Mouse (Mus musculus) bone marrow, adult 2 months (tissue): ENCODE results near the gene Zfp518a. TPM values are rescaled to one million over a fixed set of nuclear protein-coding genes. Genes with fewer than 3 reads are reported as not detected.

ENCODE experiments used
- H3K27ac ChIP-seq: fragments of 200-500 bp; 2 replicates; pipeline ENCODE4 v1.5.1; 2012; ENCODE audit warnings: low read depth, mild to moderate bottlenecking, control low read depth, inconsistent platforms, low read length; ENCODE audit not compliant: control insufficient read depth, poor library complexity, insufficient read depth
- H3K4me1 ChIP-seq: fragments of 200-500 bp; 2 replicates; pipeline ENCODE4 v1.6.1; 2011; ENCODE audit warnings: low read length; ENCODE audit not compliant: control insufficient read depth, insufficient read depth
- H3K4me3 ChIP-seq: fragments of 200-500 bp; replicated peaks from 2 replicates; pipeline ENCODE3; 2011; ENCODE audit warnings: mild to moderate bottlenecking, low read depth, low read length, control low read depth; ENCODE audit not compliant: control insufficient read depth
- CTCF ChIP-seq: fragments of 200-500 bp; IDR thresholded peaks from 2 replicates; pipeline ENCODE4 v1.5.1; 2011; ENCODE audit warnings: low read length, control low read depth; ENCODE audit not compliant: control insufficient read depth, insufficient read depth
- POLR2A ChIP-seq: fragments of 200-500 bp; IDR thresholded peaks from 2 replicates; pipeline ENCODE4 v1.6.1; 2011; ENCODE audit warnings: low read depth, mild to moderate bottlenecking, control low read depth, low read length, borderline replicate concordance; ENCODE audit not compliant: control insufficient read depth
- WGBS: fragments of 180-500 bp; shearing (Covaris S2); methylation state at CpG from one replicate; pipeline ENCODE4 v1.1.7; 2018; 5-methylcytosine and 5-hydroxymethylcytosine counted together
- polyA plus RNA-seq: library from polyadenylated mRNA; stranded (reverse); fragments of >200 nt; gene quantifications from 2 replicates; pipeline ENCODE4 v1.2.4, GENCODE M21; 2011; ENCODE audit warnings: low replicate concordance; ENCODE audit not compliant: missing spikeins, insufficient read depth, insufficient read length

Gene Zfp518a
- polyA plus RNA-seq, 1 experiment, result 2.5 TPM

DNA sequence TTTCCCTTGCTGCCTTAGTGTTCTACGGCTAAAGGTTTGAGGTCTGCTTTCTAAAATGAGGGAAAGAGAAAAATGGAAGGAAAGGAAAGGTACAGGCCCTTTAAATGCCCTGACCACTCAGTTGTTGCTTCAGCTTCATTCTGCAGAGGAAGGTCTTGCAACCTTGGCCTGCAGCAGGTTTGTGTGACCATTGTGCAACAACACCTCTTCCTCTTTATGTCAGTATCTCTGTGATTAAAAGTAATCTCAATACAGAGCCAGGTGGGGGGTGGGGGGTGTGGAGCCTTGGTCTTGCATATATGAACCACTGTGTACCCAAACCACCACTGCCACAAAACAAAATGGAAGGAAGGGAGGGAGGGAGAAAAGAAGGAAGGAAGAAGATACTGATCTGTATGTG is 5.6 kb upstream of the Zfp518a start:
- Histone ChIP-seq H3K27ac (no peak overlapping the region), H3K4me1 (no peaks in the 10 kb centered on the region; the same call in 1 of the 2 replicates), H3K4me3 (no peak overlapping the region)
- no peak for TF ChIP-seq CTCF
- no peak for TF ChIP-seq POLR2A
- 41% methylated on average over 1 of the region's 1 CpGs for WGBS

DNA sequence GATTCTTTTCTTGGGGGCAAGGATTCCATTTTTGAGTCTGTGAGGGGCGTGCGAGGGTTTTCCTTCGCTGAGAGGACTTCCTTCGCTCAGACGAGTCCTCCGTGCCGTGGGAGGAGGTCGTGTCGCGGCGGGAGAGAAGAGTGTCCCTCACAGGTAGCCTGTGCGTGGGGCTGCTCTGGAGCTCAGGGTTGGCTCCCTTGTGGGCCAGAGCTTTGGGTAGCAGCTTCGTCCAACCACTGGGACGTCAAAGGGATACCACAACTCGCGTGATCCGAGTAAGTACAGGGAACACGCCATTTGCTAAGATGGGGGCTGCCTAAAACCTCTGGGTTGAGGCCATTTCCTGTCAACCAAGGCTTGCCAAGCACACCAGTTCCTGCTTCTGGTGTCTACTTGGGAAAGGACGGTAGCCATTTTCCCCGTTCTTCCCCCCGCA is 416 bp upstream of the Zfp518a start:
- peak overlapping the region; percentile 96 for H3K27ac ChIP-seq
- TF ChIP-seq POLR2A (no peak), CTCF (no peak)
- H3K4me1 ChIP-seq, result no peaks in the 10 kb centered on the region; the same call in 1 of the 2 replicates
- H3K4me3 ChIP-seq, result peak overlapping the region; percentile 97
- whole genome bisulfite sequencing, result 67% methylated on average over 21 of the region's 21 CpGs

DNA sequence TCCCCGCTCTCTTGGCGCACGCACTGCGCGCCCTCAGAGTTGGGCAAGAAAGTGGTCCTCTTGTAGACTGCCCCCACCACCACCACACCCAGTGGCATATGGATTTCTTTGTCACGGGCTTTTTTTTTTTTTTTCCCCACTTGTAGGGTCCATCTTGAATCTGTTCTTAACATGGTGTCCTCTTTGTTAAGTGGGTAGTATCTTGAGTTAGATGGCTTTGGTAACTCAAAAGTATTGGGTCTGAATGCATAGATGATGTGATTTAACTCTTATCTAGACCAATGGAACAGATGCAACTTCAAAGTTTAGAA is 843 bp downstream of the Zfp518a start:
- peak overlapping the region; percentile 96 for H3K27ac ChIP-seq
- H3K4me1 ChIP-seq, result no peaks in the 10 kb centered on the region; the same call in 1 of the 2 replicates
- 7% methylated on average over 6 of the region's 6 CpGs for WGBS
- H3K4me3 ChIP-seq, result peak overlapping the region; percentile 97
- TF ChIP-seq POLR2A (no peak), CTCF (no peak)

DNA sequence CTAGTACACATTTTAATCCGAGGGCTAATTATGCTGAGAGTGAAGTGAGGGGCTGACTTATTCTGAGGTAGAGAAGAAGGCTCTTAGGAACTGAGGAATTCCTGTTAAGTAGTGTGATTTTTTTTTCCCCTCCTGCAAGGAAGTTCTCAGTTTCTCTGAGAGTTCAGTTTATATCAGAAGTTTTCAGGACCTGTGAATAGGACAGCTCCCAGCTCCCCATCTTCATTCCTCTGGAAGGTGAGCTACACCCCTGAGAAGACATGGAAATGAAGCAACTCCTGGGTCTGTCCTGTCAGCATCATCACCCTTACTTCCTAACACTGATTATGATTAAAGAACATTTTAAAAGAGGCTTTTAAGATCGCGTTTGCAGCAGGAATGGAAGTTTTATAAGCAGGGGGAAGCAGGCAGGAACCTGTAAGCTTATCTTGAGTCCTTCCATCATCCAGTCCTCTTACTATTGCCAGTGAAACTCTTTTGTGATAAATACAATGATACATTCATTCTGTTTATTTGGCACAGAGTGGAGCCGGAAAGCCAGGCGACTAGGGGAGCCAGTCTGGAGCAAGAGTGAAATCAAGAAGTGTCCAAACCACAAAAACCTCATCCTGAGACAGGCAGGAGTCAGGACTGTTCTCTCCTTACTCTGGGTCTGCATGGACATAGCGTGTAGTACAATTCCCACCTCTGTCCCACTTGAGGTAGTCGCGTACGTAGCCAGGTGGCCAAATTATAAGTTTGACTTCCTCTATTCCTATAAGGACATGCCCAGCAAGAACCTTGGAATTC is 37.3 kb downstream of the Zfp518a start:
- no peak for TF ChIP-seq POLR2A
- TF ChIP-seq CTCF, result no peak
- no peak overlapping the region for H3K4me3 ChIP-seq
- 46% methylated on average over 9 of the region's 9 CpGs for WGBS
- peaks cover 2% of the 10 kb centered on the region; the same call in 1 of the 2 replicates for H3K4me1 ChIP-seq
- H3K27ac ChIP-seq, result no peak overlapping the region

DNA sequence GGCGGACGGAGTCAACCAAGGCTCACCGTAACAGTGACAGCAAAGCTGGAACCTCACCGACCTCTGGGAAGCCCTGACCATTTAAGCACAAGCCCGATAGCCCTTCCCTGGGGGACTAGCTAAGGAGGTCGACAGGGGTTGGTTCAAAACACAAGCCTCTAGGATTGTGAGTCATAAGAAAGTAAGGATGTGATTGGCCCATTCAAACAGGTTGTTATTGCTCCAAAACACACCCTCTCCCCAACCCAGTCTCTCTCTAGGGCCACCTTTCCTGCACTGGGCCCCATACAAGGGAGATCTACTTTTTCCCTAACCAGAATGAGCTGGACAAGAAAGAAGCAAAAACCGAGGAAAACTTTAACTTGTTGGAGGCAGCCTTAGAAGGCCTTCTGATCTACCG is 40.9 kb downstream of the Zfp518a start:
- Histone ChIP-seq H3K27ac (no peak overlapping the region), H3K4me3 (no peak overlapping the region), H3K4me1 (peaks cover 2% of the 10 kb centered on the region; the same call in 1 of the 2 replicates)
- WGBS, result 76% methylated on average over 8 of the region's 8 CpGs
- TF ChIP-seq CTCF (no peak), POLR2A (no peak)

DNA sequence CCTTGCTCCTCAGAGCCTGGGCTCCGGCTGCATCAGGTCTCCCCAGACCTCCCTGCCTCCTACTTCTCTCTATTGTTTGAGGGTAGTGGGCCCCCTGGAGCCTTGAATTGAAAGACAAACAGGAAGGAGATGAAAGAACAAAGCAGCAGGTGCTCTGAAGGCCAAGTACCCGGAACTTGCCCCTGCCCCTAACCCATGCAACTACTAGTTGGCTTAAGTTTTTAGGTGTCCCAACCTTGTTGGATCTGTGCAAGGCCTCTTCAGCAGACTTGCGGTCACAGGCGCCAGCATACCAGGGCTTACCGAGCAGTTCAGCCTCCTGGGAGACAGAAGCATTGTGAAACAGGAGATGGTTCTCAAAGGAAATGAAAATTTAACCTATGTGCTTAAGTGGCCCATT is 41.5 kb downstream of the Zfp518a start:
- H3K27ac ChIP-seq, result no peak overlapping the region
- 36% methylated on average over 5 of the region's 5 CpGs for WGBS
- no peak overlapping the region for H3K4me3 ChIP-seq
- H3K4me1 ChIP-seq, result peaks cover 2% of the 10 kb centered on the region; the same call in 1 of the 2 replicates
- no peak for TF ChIP-seq POLR2A
- TF ChIP-seq CTCF, result no peak

DNA sequence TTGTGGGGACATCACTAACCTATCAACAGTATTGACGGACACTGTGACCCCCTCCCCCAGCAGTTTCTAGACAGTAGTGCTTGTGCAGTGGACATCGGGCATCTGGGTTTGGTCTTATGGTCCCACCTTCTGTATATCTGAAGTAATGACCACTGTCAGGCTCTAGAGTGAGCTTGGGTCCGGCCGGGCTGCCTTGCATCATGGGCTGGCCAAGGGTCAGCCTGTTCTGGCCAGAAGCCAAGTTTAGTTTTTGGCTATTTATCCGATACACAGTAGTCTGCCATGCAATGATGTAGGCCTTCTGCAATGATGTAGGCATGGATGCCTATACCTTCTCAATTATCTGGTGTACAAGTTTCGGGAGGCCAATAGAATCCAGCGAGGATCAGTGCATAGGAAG is 49.0 kb downstream of the Zfp518a start:
- TF ChIP-seq POLR2A, result no peak
- TF ChIP-seq CTCF, result no peak
- Histone ChIP-seq H3K4me3 (no peak overlapping the region), H3K27ac (no peak overlapping the region), H3K4me1 (no peaks in the 10 kb centered on the region)
- 84% methylated on average over 7 of the region's 7 CpGs for WGBS

DNA sequence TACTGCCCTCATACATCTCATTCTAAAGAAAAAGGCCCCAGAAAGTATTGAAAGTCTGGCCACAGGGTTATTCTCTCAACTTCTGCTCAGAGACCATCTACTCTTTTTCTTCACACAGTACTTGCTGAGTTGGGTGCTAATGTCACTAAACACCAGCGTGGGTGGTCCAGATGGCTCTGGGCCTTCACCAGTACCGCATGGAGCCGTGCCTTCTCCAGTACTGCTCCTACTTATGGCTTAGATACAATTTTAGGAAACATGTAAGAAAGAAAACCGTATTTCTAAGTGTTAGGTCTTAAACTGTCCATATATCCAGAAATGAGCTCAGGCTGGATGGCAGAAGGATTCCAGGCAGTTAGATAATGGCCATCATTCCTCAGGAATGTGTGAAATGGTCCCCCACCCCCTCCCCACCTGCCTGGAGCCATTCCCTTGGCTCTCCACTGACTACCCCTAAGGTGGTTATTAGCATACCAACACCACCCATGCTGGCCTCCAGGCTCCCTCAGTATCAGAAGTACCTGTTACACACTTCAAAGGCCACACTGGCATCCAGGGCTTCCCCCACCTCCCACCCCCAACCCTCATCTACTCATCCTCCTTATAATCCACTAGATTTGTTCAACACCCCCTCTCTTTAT is 52.6 kb downstream of the Zfp518a start:
- no peak overlapping the region for H3K27ac ChIP-seq
- WGBS, result 87% methylated on average over 4 of the region's 4 CpGs
- no peaks in the 10 kb centered on the region for H3K4me1 ChIP-seq
- TF ChIP-seq CTCF (no peak), POLR2A (no peak)
- H3K4me3 ChIP-seq, result no peak overlapping the region
